Mouse (Mus musculus) CH12.LX (cell line): ENCODE data around the gene Ift27. TPM values are rescaled to one million over a fixed set of nuclear protein-coding genes. Genes with fewer than 3 reads are reported as not detected.

Experiments used
- DNase-seq: peaks from one replicate; pipeline ENCODE4 v3.0.0-alpha.2; 2013; ENCODE audit errors: extremely low read depth
- H3K27ac ChIP-seq: 2 replicates; pipeline ENCODE4 v1.5.1; 2012; ENCODE audit warnings: low read depth, mild to moderate bottlenecking, control low read depth, moderate library complexity; ENCODE audit not compliant: insufficient read depth
- H3K27me3 ChIP-seq: replicated peaks from 2 replicates; pipeline ENCODE3; 2012; ENCODE audit warnings: inconsistent platforms
- H3K36me3 ChIP-seq, 2 experiments: replicated peaks in 1 of 2; 2 replicates each; pipeline versions ENCODE3 to v1.6.1; 2012; ENCODE audit warnings: inconsistent platforms in 1 of 2, low read length in 1 of 2, mild to moderate bottlenecking in 1 of 2, mixed read lengths in 1 of 2, moderate library complexity in 1 of 2; ENCODE audit not compliant: control insufficient read depth in 1 of 2, insufficient read depth in 1 of 2
- H3K4me1 ChIP-seq, 2 experiments: 2 replicates each; pipeline ENCODE4 v1.6.1; 2012; ENCODE audit warnings: inconsistent platforms in 1 of 2, moderate library complexity in 1 of 2; ENCODE audit not compliant: insufficient read depth in 2 of 2, control insufficient read depth in 1 of 2
- H3K4me2 ChIP-seq: 2 replicates; pipeline ENCODE4 v1.6.1; 2012; ENCODE audit warnings: low read depth, mild to moderate bottlenecking, control low read depth; ENCODE audit not compliant: poor library complexity, insufficient read depth, severe bottlenecking
- H3K4me3 ChIP-seq, 3 experiments: fragments of 150-350 bp in 1 of 3; sonication (generic) in 1 of 3; replicated peaks in 1 of 3; 2 replicates each; pipeline versions ENCODE3 to v1.5.1; 2011 to 2012; ENCODE audit warnings: low read depth in 2 of 3, low read length in 2 of 3, mild to moderate bottlenecking in 2 of 3, moderate library complexity in 2 of 3, control low read depth in 1 of 3, improper control_type of control experiment in 1 of 3, inconsistent platforms in 1 of 3, mixed read lengths in 1 of 3; ENCODE audit not compliant: poor library complexity in 1 of 3
- H3K79me2 ChIP-seq: replicated peaks from 2 replicates; pipeline ENCODE4 v1.6.1; 2012; ENCODE audit warnings: mild to moderate bottlenecking, moderate library complexity; ENCODE audit not compliant: control insufficient read depth, poor library complexity, insufficient read depth, severe bottlenecking; ENCODE audit errors: extremely low read depth
- H3K9ac ChIP-seq: 2 replicates; pipeline ENCODE4 v1.6.1; 2012; ENCODE audit warnings: low read depth, mild to moderate bottlenecking, control low read depth, moderate library complexity; ENCODE audit not compliant: insufficient read depth
- H3K9me3 ChIP-seq: replicated peaks from 2 replicates; pipeline ENCODE3; 2012; ENCODE audit warnings: low read length, inconsistent platforms, mixed read lengths
- BHLHE40 ChIP-seq: IDR thresholded peaks from 2 replicates; pipeline ENCODE4 v1.6.1; 2011; ENCODE audit warnings: mild to moderate bottlenecking, low read depth, low read length, improper control_type of control experiment
- ELF1 ChIP-seq: IDR thresholded peaks from 2 replicates; pipeline ENCODE4 v1.6.1; 2014; ENCODE audit warnings: low read depth, mild to moderate bottlenecking, inconsistent platforms, low read length, improper control_type of control experiment
- EP300 ChIP-seq: IDR thresholded peaks from 2 replicates; pipeline ENCODE4 v1.6.1; 2011; ENCODE audit warnings: low read length, improper control_type of control experiment
- IRF4 ChIP-seq: IDR thresholded peaks from 2 replicates; pipeline ENCODE4 v1.6.1; 2014; ENCODE audit warnings: low read depth, mild to moderate bottlenecking, inconsistent platforms, low read length, improper control_type of control experiment
- JUN ChIP-seq: IDR thresholded peaks from 2 replicates; pipeline ENCODE4 v1.6.1; 2011; ENCODE audit warnings: low read depth, mild to moderate bottlenecking, low read length, improper control_type of control experiment, moderate library complexity; ENCODE audit not compliant: insufficient read depth
- JUND ChIP-seq: conservative IDR thresholded peaks from 2 replicates; pipeline ENCODE4 v1.6.1; 2011; ENCODE audit warnings: low read depth, low read length, improper control_type of control experiment
- MAX ChIP-seq: IDR thresholded peaks from 2 replicates; pipeline ENCODE4 v1.6.1; 2011; ENCODE audit warnings: low read length, improper control_type of control experiment
- MXI1 ChIP-seq: IDR thresholded peaks from 2 replicates; pipeline ENCODE4 v1.6.1; 2011; ENCODE audit warnings: mild to moderate bottlenecking, low read depth, low read length, improper control_type of control experiment
- NRF1 ChIP-seq: IDR thresholded peaks from 2 replicates; pipeline ENCODE4 v1.6.1; 2014; ENCODE audit warnings: low read depth, mild to moderate bottlenecking, inconsistent platforms, low read length, improper control_type of control experiment, moderate library complexity
- POLR2AphosphoS2 ChIP-seq: IDR thresholded peaks from 2 replicates; pipeline ENCODE4 v1.6.1; 2011; ENCODE audit warnings: low read depth, low read length, improper control_type of control experiment
- RAD21 ChIP-seq: IDR thresholded peaks from 2 replicates; pipeline ENCODE4 v1.6.1; 2011; ENCODE audit warnings: low read depth, mild to moderate bottlenecking, low read length, improper control_type of control experiment, moderate library complexity
- RCOR1 ChIP-seq: conservative IDR thresholded peaks from 2 replicates; pipeline ENCODE4 v1.6.1; 2012; ENCODE audit warnings: low read depth, mild to moderate bottlenecking, inconsistent platforms, low read length, improper control_type of control experiment
- TCF12 ChIP-seq: IDR thresholded peaks from 2 replicates; pipeline ENCODE4 v1.6.1; 2014; ENCODE audit warnings: low read depth, mild to moderate bottlenecking, inconsistent platforms, low read length, improper control_type of control experiment
- UBTF ChIP-seq: IDR thresholded peaks from 2 replicates; pipeline ENCODE4 v1.6.1; 2012; ENCODE audit warnings: low read depth, mild to moderate bottlenecking, inconsistent platforms, low read length, improper control_type of control experiment, moderate library complexity
- ZC3H11A ChIP-seq: IDR thresholded peaks from 2 replicates; pipeline ENCODE4 v1.6.1; 2012; ENCODE audit warnings: low read depth, mild to moderate bottlenecking, inconsistent platforms, low read length, improper control_type of control experiment
- ZKSCAN1 ChIP-seq: IDR thresholded peaks from 2 replicates; pipeline ENCODE4 v1.6.1; 2012; ENCODE audit warnings: low read depth, inconsistent platforms, low read length, improper control_type of control experiment, borderline replicate concordance
- ZMIZ1 ChIP-seq: IDR thresholded peaks from 2 replicates; pipeline ENCODE4 v1.6.1; 2012; ENCODE audit warnings: low read depth, mild to moderate bottlenecking, inconsistent platforms, low read length, improper control_type of control experiment
- ZNF384 ChIP-seq: IDR thresholded peaks from 2 replicates; pipeline ENCODE4 v1.6.1; 2012; ENCODE audit warnings: low read depth, low read length, improper control_type of control experiment, inconsistent platforms
- dilution Hi-C: fragments of 300-500 bp; cut with MboI; formaldehyde crosslinking; loops from 2 replicates; pipeline ENCODE4 v1.14.3; 2020; ENCODE audit warnings: low sequenced_read_pairs; ENCODE audit not compliant: extremely low pct_unique_long_range_greater_than_20kb, extremely low pct_ligation_motif_present
- in situ Hi-C: fragments of 300-500 bp; cut with MboI; formaldehyde crosslinking; loops from 3 replicates; pipeline ENCODE4 v1.14.3; 2019; ENCODE audit warnings: low sequenced_read_pairs, low pct_ligation_motif_present, low pct_unique_long_range_greater_than_20kb, mixed read lengths
- polyA plus RNA-seq: library from polyadenylated mRNA; unstranded; fragments of >175 nt; gene quantifications from 2 replicates; pipeline ENCODE4 v1.2.1, GENCODE M21; 2012; ENCODE audit warnings: low read depth; ENCODE audit not compliant: insufficient read length
- total RNA-seq, 2 experiments: library from RNA; depleted of rRNA; stranded (reverse); fragments of 300-350 nt in 1 of 2; fragments of >200 nt in 1 of 2; gene quantifications; 2 replicates each; pipeline ENCODE4 v1.2.3; 2012 to 2014

The Ift27 gene
- total and polyA plus RNA-seq, 3 experiments, result 67.1 to 82.1 (median 72.1) TPM

DNA sequence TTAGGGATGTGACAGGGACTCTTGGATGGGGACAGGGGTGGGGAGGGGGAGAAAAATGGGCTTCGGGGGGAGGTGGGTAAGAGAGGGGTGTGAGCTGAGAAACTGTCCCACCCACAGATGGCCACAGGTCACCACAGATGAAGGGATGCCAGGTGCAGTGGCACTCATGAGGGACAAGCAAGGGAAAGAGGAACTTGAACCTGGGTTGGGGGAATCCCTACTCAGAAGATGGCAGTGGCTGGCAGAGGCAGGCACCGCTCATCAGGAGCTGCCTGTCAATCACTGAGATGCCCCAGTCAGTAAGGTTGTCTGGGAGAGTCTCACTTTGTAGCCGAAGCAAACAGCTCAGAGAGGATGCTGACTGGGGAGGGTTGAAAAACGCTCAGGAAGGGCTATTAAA is 8.6 kb downstream of the Ift27 start:
- Histone ChIP-seq H3K79me2 (no peaks in the 10 kb centered on the region), H3K27ac (no peak overlapping the region), H3K4me1 (peaks cover 21 to 85% of the 10 kb centered on the region in 2 experiments), H3K4me2 (no peak overlapping the region), H3K9ac (no peak overlapping the region), H3K27me3 (no peaks in the 10 kb centered on the region), H3K36me3 (peaks cover 53 to 80% of the 10 kb centered on the region in 2 experiments), H3K4me3 (no peak overlapping the region), H3K9me3 (no peaks in the 10 kb centered on the region)
- in situ Hi-C loops (loop anchor here (25.0 kb wide), 1 partner anchor 428 kb away; the partner anchor contains the start of gene Apol9b), dilution Hi-C loops (no loop called here)
- DNase-seq, result peak; percentile 71
- TF ChIP-seq EP300 (peak; percentile 57), UBTF (no peak), ELF1 (no peak), IRF4 (no peak), RCOR1 (no peak), BHLHE40 (peak; percentile 6; the same call in 1 of the 2 replicates), ZKSCAN1 (no peak), TCF12 (peak; percentile 62), ZNF384 (no peak)

DNA sequence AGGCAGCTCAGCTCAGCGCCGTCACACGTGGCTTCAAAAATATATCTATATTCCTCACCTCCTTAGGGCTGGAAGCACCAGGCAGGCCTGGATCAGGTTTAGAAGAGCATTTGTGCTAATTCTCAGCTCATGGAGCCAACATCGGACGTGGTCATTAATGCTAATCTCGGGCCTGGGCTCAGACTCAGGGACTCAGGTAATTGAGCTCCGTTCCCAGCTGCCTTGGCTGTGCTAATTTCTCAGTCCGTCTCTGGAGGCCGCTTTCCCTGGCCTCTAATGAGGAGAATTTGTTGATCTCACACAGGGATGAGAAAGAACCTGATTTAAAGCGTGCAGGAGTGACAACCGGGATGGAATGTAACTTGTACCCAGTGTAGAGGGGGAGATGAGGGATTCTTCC is 9.4 kb downstream of the Ift27 start:
- Histone ChIP-seq H3K4me1 (peaks cover 14 to 77% of the 10 kb centered on the region in 2 experiments), H3K4me2 (no peak overlapping the region), H3K27ac (no peak overlapping the region), H3K4me3 (no peak overlapping the region), H3K27me3 (no peaks in the 10 kb centered on the region), H3K36me3 (peaks cover 53 to 89% of the 10 kb centered on the region in 2 experiments), H3K9me3 (no peaks in the 10 kb centered on the region), H3K9ac (no peak overlapping the region), H3K79me2 (no peaks in the 10 kb centered on the region)
- dilution Hi-C loops, result no loop called here
- TF ChIP-seq UBTF, result no peak
- TF ChIP-seq ZMIZ1, result no peak
- no peak for TF ChIP-seq JUN
- no peak for TF ChIP-seq POLR2AphosphoS2
- TF ChIP-seq EP300, result no peak
- TF ChIP-seq NRF1, result no peak
- TF ChIP-seq TCF12, result no peak
- no peak for TF ChIP-seq IRF4
- no peak for TF ChIP-seq BHLHE40
- no peak for TF ChIP-seq MXI1
- TF ChIP-seq MAX, result no peak
- no peak for TF ChIP-seq RAD21
- TF ChIP-seq ZC3H11A, result no peak
- TF ChIP-seq JUND, result no peak
- in situ Hi-C loops, result loop anchor here (25.0 kb wide), 1 partner anchor 427 kb away; the partner anchor contains the start of gene Apol9b
- no peak for DNase-seq
